Mouse (Mus musculus) inflammation-experienced regulatory T-cells, adult 6 months (primary cell): ENCODE data around the gene Armc2. TPM values are rescaled to one million over a fixed set of nuclear protein-coding genes. Genes with fewer than 3 reads are reported as not detected.

Experiments used
- polyA plus RNA-seq, 3 experiments: library from polyadenylated mRNA; unstranded; fragments of 100-300 nt; shearing (Covaris generic); gene quantifications; one replicate each; pipeline ENCODE4 v1.2.1; 2017

The Armc2 gene
- polyA plus RNA-seq, 3 experiments from 2014 or later: 0.49 to 0.89 (median 0.77) TPM

Other genes starting within 250 kb of the Armc2 start
- 10 to 100 TPM; 11.0 to 23.3 (median 18.6) TPM for gene Cep57l1, start 208.6 kb downstream of the Armc2 start, polyA plus RNA-seq
- gene Sesn1, start 208.5 kb downstream of the Armc2 start, polyA plus RNA-seq: 10 to 100 TPM; 30.3 to 78.4 (median 64.1) TPM